Mouse (Mus musculus): Measurements from ENCODE around the gene Fam104a. TPM values are rescaled to one million over a fixed set of nuclear protein-coding genes. Genes with fewer than 3 reads are reported as not detected.

Fam104a gene
- total and polyA plus RNA-seq, 3 experiments = 14.6 to 57.0 (median 35.3) TPM

DNA sequence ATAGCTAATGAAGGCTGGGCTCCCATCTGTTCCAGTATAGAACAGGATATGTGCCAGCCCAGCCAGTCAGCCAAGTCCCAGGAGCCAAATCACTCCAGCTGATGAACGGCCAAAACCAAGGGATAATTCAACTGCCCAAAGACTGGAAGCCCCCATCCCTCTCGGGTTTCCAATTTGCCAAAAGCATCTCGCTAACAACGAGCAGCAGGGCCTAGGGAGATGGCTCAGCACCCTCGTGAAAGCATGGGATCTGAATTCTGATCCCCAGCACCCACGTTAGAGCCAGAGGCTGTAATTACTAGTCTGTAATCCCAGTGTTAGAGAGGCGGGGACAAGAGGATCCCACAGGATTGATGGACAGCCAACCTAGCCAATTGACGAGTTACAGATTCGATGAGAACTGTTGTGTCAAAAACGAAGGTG lies 49.2 kb downstream of the Fam104a start:
- Histone ChIP-seq H3K79me2 (replicated peaks; ENCODE audit: control insufficient read depth, extremely low read depth, insufficient read depth, poor library complexity, severe bottlenecking) (no peaks in the 10 kb centered on the region), H3K4me3 (replicated peaks in 1 of 3; ENCODE audit: low read depth in 2 of 3, low read length in 2 of 3, poor library complexity in 1 of 3) (no peak overlapping the region), H3K4me1 (ENCODE audit: control insufficient read depth in 1 of 2, insufficient read depth in 2 of 2) (peaks cover 4% of the 10 kb centered on the region in 2 experiments; a peak in 2 of 4 replicates), H3K4me2 (ENCODE audit: insufficient read depth, low read depth, poor library complexity, severe bottlenecking) (no peak overlapping the region), H3K9me3 (replicated peaks; ENCODE audit: low read length) (peaks cover 4% of the 10 kb centered on the region), H3K27me3 (replicated peaks) (peaks cover 20% of the 10 kb centered on the region), H3K27ac (ENCODE audit: insufficient read depth, low read depth) (no peak overlapping the region), H3K9ac (ENCODE audit: insufficient read depth, low read depth) (no peak overlapping the region), H3K36me3 (replicated peaks in 1 of 2; ENCODE audit: control insufficient read depth in 1 of 2, insufficient read depth in 1 of 2, low read length in 1 of 2) (no peaks in the 10 kb centered on the region)
- DNase-seq (ENCODE audit: extremely low read depth) = no peak
- in situ Hi-C loops (cut with MboI; ENCODE audit: low pct_ligation_motif_present, low pct_unique_long_range_greater_than_20kb, low sequenced_read_pairs) = loop anchor here (5.0 kb wide), 1 partner anchor 457 kb away; no protein-coding TSS in a partner anchor
- dilution Hi-C loops (cut with MboI; ENCODE audit: extremely low pct_ligation_motif_present, extremely low pct_unique_long_range_greater_than_20kb, low sequenced_read_pairs) = no loop called here
- TF ChIP-seq TCF12 (IDR thresholded peaks at IDR 0.05; ENCODE audit: low read depth, low read length) (no peak), IRF4 (IDR thresholded peaks at IDR 0.05; ENCODE audit: low read depth, low read length) (no peak), ZC3H11A (IDR thresholded peaks at IDR 0.05; ENCODE audit: low read depth, low read length) (no peak), MAFK (IDR thresholded peaks at IDR 0.05; ENCODE audit: insufficient replicate concordance, low read length) (no peak), UBTF (IDR thresholded peaks at IDR 0.05; ENCODE audit: low read depth, low read length) (no peak)

DNA sequence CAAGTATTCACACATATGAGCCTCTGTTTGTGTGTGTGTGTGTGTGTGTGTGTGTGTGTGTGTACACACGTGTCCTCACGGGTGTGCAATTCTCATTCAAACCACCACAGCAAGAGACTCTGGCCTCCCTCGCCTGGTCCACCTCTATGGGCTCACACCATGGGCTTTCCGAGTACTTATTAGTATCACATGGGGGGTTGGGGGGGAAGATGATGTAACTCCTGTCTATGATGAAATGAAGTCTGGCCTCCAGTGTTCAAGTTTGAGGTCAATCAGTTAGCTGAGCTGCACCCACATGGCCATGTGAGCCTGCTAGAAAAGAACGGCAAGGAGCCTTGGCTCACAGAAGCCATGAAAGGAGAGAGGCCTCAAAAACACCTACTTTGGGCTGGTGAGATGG lies 50.6 kb downstream of the Fam104a start:
- H3K4me3 ChIP-seq (replicated peaks in 1 of 3; ENCODE audit: low read depth in 2 of 3, low read length in 2 of 3, poor library complexity in 1 of 3) = no peak overlapping the region
- peaks cover 4% of the 10 kb centered on the region for H3K9me3 ChIP-seq (replicated peaks; ENCODE audit: low read length)
- no peak overlapping the region for H3K4me2 ChIP-seq (ENCODE audit: insufficient read depth, low read depth, poor library complexity, severe bottlenecking)
- no peaks in the 10 kb centered on the region; a peak in 1 of 4 replicates for H3K4me1 ChIP-seq (ENCODE audit: control insufficient read depth in 1 of 2, insufficient read depth in 2 of 2)
- H3K27ac ChIP-seq (ENCODE audit: insufficient read depth, low read depth) = no peak overlapping the region
- DNase-seq (ENCODE audit: extremely low read depth) = no peak
- TF ChIP-seq BHLHE40 (IDR thresholded peaks at IDR 0.05; ENCODE audit: low read depth, low read length) (no peak), SIN3A (IDR thresholded peaks at IDR 0.05; ENCODE audit: low read length) (no peak), IRF4 (IDR thresholded peaks at IDR 0.05; ENCODE audit: low read depth, low read length) (no peak), ETS1 (conservative IDR thresholded peaks at IDR 0.05; ENCODE audit: low read depth, low read length) (no peak), POLR2A (IDR thresholded peaks at IDR 0.05; ENCODE audit: low read depth, low read length) (no peak)
- in situ Hi-C loops (cut with MboI; ENCODE audit: low pct_ligation_motif_present, low pct_unique_long_range_greater_than_20kb, low sequenced_read_pairs) (no loop called here), dilution Hi-C loops (cut with MboI; ENCODE audit: extremely low pct_ligation_motif_present, extremely low pct_unique_long_range_greater_than_20kb, low sequenced_read_pairs) (no loop called here)
- H3K9ac ChIP-seq (ENCODE audit: insufficient read depth, low read depth) = no peak overlapping the region
- no peaks in the 10 kb centered on the region for H3K79me2 ChIP-seq (replicated peaks; ENCODE audit: control insufficient read depth, extremely low read depth, insufficient read depth, poor library complexity, severe bottlenecking)
- H3K27me3 ChIP-seq (replicated peaks) = peaks cover 27% of the 10 kb centered on the region
- H3K36me3 ChIP-seq (replicated peaks in 1 of 2; ENCODE audit: control insufficient read depth in 1 of 2, insufficient read depth in 1 of 2, low read length in 1 of 2) = no peaks in the 10 kb centered on the region

DNA sequence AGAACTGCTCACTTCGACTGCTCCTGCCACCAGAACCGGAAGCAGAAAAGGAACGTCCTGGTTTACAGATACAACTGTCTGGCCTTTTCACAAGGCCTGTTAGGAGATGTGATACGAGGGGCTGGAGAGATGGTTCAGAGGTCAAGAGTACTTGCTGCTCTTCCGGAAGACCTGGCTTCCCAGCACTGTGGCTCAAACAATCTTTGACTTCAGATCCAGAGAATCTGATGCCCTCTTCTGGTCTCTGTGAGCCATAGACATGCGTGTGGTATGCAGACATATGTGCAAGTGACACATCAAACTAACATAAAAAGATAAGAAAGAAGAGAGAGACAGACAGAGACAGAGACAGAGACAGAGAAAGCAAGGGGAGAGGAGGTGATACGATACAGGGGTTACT lies 51.7 kb downstream of the Fam104a start:
- no peak for DNase-seq (ENCODE audit: extremely low read depth)
- Histone ChIP-seq H3K79me2 (replicated peaks; ENCODE audit: control insufficient read depth, extremely low read depth, insufficient read depth, poor library complexity, severe bottlenecking) (no peaks in the 10 kb centered on the region), H3K27me3 (replicated peaks) (peaks cover 27% of the 10 kb centered on the region), H3K4me1 (ENCODE audit: control insufficient read depth in 1 of 2, insufficient read depth in 2 of 2) (no peaks in the 10 kb centered on the region; a peak in 1 of 4 replicates), H3K36me3 (replicated peaks in 1 of 2; ENCODE audit: control insufficient read depth in 1 of 2, insufficient read depth in 1 of 2, low read length in 1 of 2) (no peaks in the 10 kb centered on the region), H3K27ac (ENCODE audit: insufficient read depth, low read depth) (no peak overlapping the region), H3K9ac (ENCODE audit: insufficient read depth, low read depth) (no peak overlapping the region), H3K9me3 (replicated peaks; ENCODE audit: low read length) (no peaks in the 10 kb centered on the region), H3K4me3 (replicated peaks in 1 of 3; ENCODE audit: low read depth in 2 of 3, low read length in 2 of 3, poor library complexity in 1 of 3) (no peak overlapping the region), H3K4me2 (ENCODE audit: insufficient read depth, low read depth, poor library complexity, severe bottlenecking) (no peak overlapping the region)
- dilution Hi-C loops (cut with MboI; ENCODE audit: extremely low pct_ligation_motif_present, extremely low pct_unique_long_range_greater_than_20kb, low sequenced_read_pairs) (no loop called here), in situ Hi-C loops (cut with MboI; ENCODE audit: low pct_ligation_motif_present, low pct_unique_long_range_greater_than_20kb, low sequenced_read_pairs) (no loop called here)
- TF ChIP-seq E2F4 (IDR thresholded peaks at IDR 0.05; ENCODE audit: insufficient replicate concordance, low read depth, low read length) = no peak
- TF ChIP-seq GABPA (IDR thresholded peaks at IDR 0.05; ENCODE audit: insufficient replicate concordance, low read depth, low read length) = no peak
- no peak for TF ChIP-seq ELF1 (IDR thresholded peaks at IDR 0.05; ENCODE audit: low read depth, low read length)
- TF ChIP-seq ZC3H11A (IDR thresholded peaks at IDR 0.05; ENCODE audit: low read depth, low read length) = no peak
- no peak for TF ChIP-seq UBTF (IDR thresholded peaks at IDR 0.05; ENCODE audit: low read depth, low read length)
- no peak for TF ChIP-seq CHD2 (IDR thresholded peaks at IDR 0.05; ENCODE audit: low read length)
- TF ChIP-seq JUN (IDR thresholded peaks at IDR 0.05; ENCODE audit: insufficient read depth, low read depth, low read length) = no peak
- TF ChIP-seq JUND (conservative IDR thresholded peaks at IDR 0.05; ENCODE audit: low read depth, low read length) = no peak
- TF ChIP-seq MAZ (IDR thresholded peaks at IDR 0.05; ENCODE audit: low read depth, low read length) = no peak
- no peak for TF ChIP-seq NRF1 (IDR thresholded peaks at IDR 0.05; ENCODE audit: low read depth, low read length)
- TF ChIP-seq ZNF384 (IDR thresholded peaks at IDR 0.05; ENCODE audit: low read depth, low read length) = no peak
- TF ChIP-seq ETS1 (conservative IDR thresholded peaks at IDR 0.05; ENCODE audit: low read depth, low read length) = no peak
- no peak for TF ChIP-seq MAX (IDR thresholded peaks at IDR 0.05; ENCODE audit: low read length)
- no peak for TF ChIP-seq BHLHE40 (IDR thresholded peaks at IDR 0.05; ENCODE audit: low read depth, low read length)
- no peak for TF ChIP-seq POLR2AphosphoS2 (IDR thresholded peaks at IDR 0.05; ENCODE audit: low read depth, low read length)
- no peak for TF ChIP-seq MAFK (IDR thresholded peaks at IDR 0.05; ENCODE audit: insufficient replicate concordance, low read length)
- no peak for TF ChIP-seq USF1 (IDR thresholded peaks at IDR 0.05; ENCODE audit: low read depth, low read length)
- no peak for TF ChIP-seq KAT2A (IDR thresholded peaks at IDR 0.05; ENCODE audit: insufficient replicate concordance, low read length)
- TF ChIP-seq POLR2A (IDR thresholded peaks at IDR 0.05; ENCODE audit: low read depth, low read length) = no peak
- no peak for TF ChIP-seq EP300 (IDR thresholded peaks at IDR 0.05; ENCODE audit: low read length)
